12 mouse cellular contexts compared by ENCODE assay signal in genomic region chr5:120280991-120281602, GRCm38 (mm10).
DNase-seq lines count a peak whose midpoint lies in the region; ATAC-seq and TF ChIP-seq lines count a peak whose summit lies in the region.
"Had no signal": no experiment of that assay in that cellular context is flagged by ENCODE, and none has a peak within 500 bp of the region (broad histone marks: within the 10 kb centered on the region; RNA-seq: fewer than 3 reads in every experiment).

No protein-coding gene starts in this region.

- H3K9ac ChIP-seq in hindbrain, embryonic 11.5 days (ENCODE audit: low read depth, low read length), result no peak overlapping the region
- H3K9ac ChIP-seq in midbrain, embryonic 13.5 days (replicated peaks), result peak overlapping the region; percentile 20; the same call in 1 of the 2 replicates

- 1% methylated on average over 22 of the region's 22 CpGs for WGBS in hindbrain, embryonic 11.5 days
- 4% methylated on average over 22 of the region's 22 CpGs for whole genome bisulfite sequencing in midbrain, embryonic 13.5 days

- no peak for DNase-seq in testis, postnatal 10 days (ENCODE audit: low spot score)
- peak; percentile 65 for DNase-seq in hindbrain, embryonic 11.5 days (ENCODE audit: low spot score)
- DNase-seq in lung, postnatal 14 days, result no peak
- no peak for DNase-seq in left cerebral cortex, postnatal 14 days (ENCODE audit: low spot score in 2 of 2)
- no peak for DNase-seq in spleen, postnatal 10 days (ENCODE audit: low spot score in 2 of 2)
- DNase-seq: adrenal gland, postnatal 14 days; cerebellum, postnatal 25 days; kidney, postnatal 14 days; lung, postnatal 10 days; thymus, postnatal 25 days had no signal

- TF ChIP-seq CTCF in testis, adult 2 months (IDR thresholded peaks at IDR 0.05; ENCODE audit: control insufficient read depth, insufficient read depth, insufficient replicate concordance, low read depth, low read length), result no peak

- H3K4me2 ChIP-seq in hindbrain, embryonic 11.5 days (replicated peaks; ENCODE audit: low read depth, low read length), result peak overlapping the region; percentile 19; the same call in 1 of the 2 replicates
- peak overlapping the region; percentile 36 for H3K4me2 ChIP-seq in midbrain, embryonic 13.5 days (replicated peaks)

- H3K27me3 ChIP-seq in testis, adult 2 months (ENCODE audit: control insufficient read depth, insufficient read depth, low read length), result no peaks in the 10 kb centered on the region
- H3K27me3 ChIP-seq in hindbrain, embryonic 11.5 days (ENCODE audit: control insufficient read depth, insufficient read depth, low read length), result peaks cover 27% of the 10 kb centered on the region
- peaks cover 72% of the 10 kb centered on the region for H3K27me3 ChIP-seq in midbrain, embryonic 13.5 days

- peak overlapping the region; percentile 36; the same call in 1 of the 2 replicates for H3K27ac ChIP-seq in testis, adult 2 months (ENCODE audit: control insufficient read depth, insufficient read depth, low read depth, low read length)
- H3K27ac ChIP-seq in hindbrain, embryonic 11.5 days (ENCODE audit: low read depth, low read length), result peak overlapping the region; percentile 30; the same call in 1 of the 2 replicates
- H3K27ac ChIP-seq in midbrain, embryonic 13.5 days, result peak overlapping the region; percentile 87

- intact Hi-C loops in left cerebral cortex, postnatal 14 days (cut with DNase I), result no loop called here

- no peak for TF ChIP-seq POLR2A in testis, adult 2 months (IDR thresholded peaks at IDR 0.05; ENCODE audit: control insufficient read depth, low read depth, low read length)

- H3K4me3 ChIP-seq in testis, adult 2 months (ENCODE audit: control insufficient read depth, low read depth, low read length), result no peak overlapping the region
- H3K4me3 ChIP-seq in hindbrain, embryonic 11.5 days (ENCODE audit: low read depth, low read length), result no peak overlapping the region
- H3K4me3 ChIP-seq in midbrain, embryonic 13.5 days (replicated peaks), result no peak overlapping the region

- H3K36me3 ChIP-seq in testis, adult 2 months (ENCODE audit: control insufficient read depth, insufficient read depth, low read length), result no peaks in the 10 kb centered on the region
- no peaks in the 10 kb centered on the region for H3K36me3 ChIP-seq in hindbrain, embryonic 11.5 days (ENCODE audit: control insufficient read depth, insufficient read depth, low read length)
- H3K36me3 ChIP-seq in midbrain, embryonic 13.5 days, result no peaks in the 10 kb centered on the region

- no peaks in the 10 kb centered on the region for H3K9me3 ChIP-seq in hindbrain, embryonic 11.5 days (ENCODE audit: control insufficient read depth, low read length)
- H3K9me3 ChIP-seq in midbrain, embryonic 13.5 days, result no peaks in the 10 kb centered on the region

- peaks cover 8% of the 10 kb centered on the region; the same call in 1 of the 2 replicates for H3K4me1 ChIP-seq in testis, adult 2 months (ENCODE audit: control insufficient read depth, insufficient read depth, low read length)
- peaks cover 10% of the 10 kb centered on the region for H3K4me1 ChIP-seq in hindbrain, embryonic 11.5 days (replicated peaks; ENCODE audit: control insufficient read depth, insufficient read depth, low read length)
- peaks cover 44% of the 10 kb centered on the region for H3K4me1 ChIP-seq in midbrain, embryonic 13.5 days (replicated peaks)

- no peak for ATAC-seq in hindbrain, embryonic 11.5 days (ENCODE audit: low FRiP score)
- ATAC-seq in midbrain, embryonic 13.5 days, result peak; percentile 22; the same call in 1 of the 2 replicates

Comparison
In these comparisons a context has a peak if more than half of its experiments do, and no peak if none do; other contexts are left out.
1. H3K27ac ChIP-seq: peak in every context shown above with its lines; median percentile 87 in midbrain, embryonic 13.5 days; 36 in testis, adult 2 months; 30 in hindbrain, embryonic 11.5 days.